Mouse (Mus musculus): ENCODE results near the gene Bcl2l15. TPM values are rescaled to one million over a fixed set of nuclear protein-coding genes. Genes with fewer than 3 reads are reported as not detected.
"Not testable (repeated sequence)": the region's sequence is repeated elsewhere in the genome, so short reads cannot be mapped to it uniquely, and the experiment has no call there.

Gene Bcl2l15
- polyA plus RNA-seq, 1 experiment from 2014 or later: 0.43 TPM

- ATAC-seq (replicated peaks; ENCODE audit: extremely low read depth, insufficient read depth, low FRiP score): no peak
- H3K4me3 ChIP-seq (ENCODE audit: low read length): no peak overlapping the region
- H3K36me3 ChIP-seq (ENCODE audit: control insufficient read depth, insufficient read depth): no peaks in the 10 kb centered on the region
- H3K27me3 ChIP-seq (ENCODE audit: control insufficient read depth, insufficient read depth, low read length): no peaks in the 10 kb centered on the region
- 0 out of 2 replicates have a peak, but pooled peaks cover 4% of the 10 kb centered on the region for H3K9me3 ChIP-seq (replicated peaks; ENCODE audit: control insufficient read depth, low read length)
- no peak overlapping the region for H3K4me2 ChIP-seq (ENCODE audit: low read depth, low read length)
- no peak overlapping the region for H3K27ac ChIP-seq (ENCODE audit: low read length)
- 87% methylated on average over 6 of the region's 6 CpGs for WGBS
- H3K4me1 ChIP-seq (ENCODE audit: control insufficient read depth, insufficient read depth, low read length): no peaks in the 10 kb centered on the region
- H3K9ac ChIP-seq (ENCODE audit: low read length): no peak overlapping the region
Observed at GRCm38 (mm10) chr3:103839711-103840110, 7.3 kb downstream of the Bcl2l15 start.

- H3K4me2 ChIP-seq (ENCODE audit: low read depth, low read length); H3K27me3 ChIP-seq (ENCODE audit: control insufficient read depth, insufficient read depth, low read length); H3K36me3 ChIP-seq (ENCODE audit: control insufficient read depth, insufficient read depth); H3K27ac ChIP-seq (ENCODE audit: low read length); H3K9me3 ChIP-seq (replicated peaks; ENCODE audit: control insufficient read depth, low read length); H3K9ac ChIP-seq (ENCODE audit: low read length); H3K4me3 ChIP-seq (ENCODE audit: low read length); H3K4me1 ChIP-seq (ENCODE audit: control insufficient read depth, insufficient read depth, low read length); ATAC-seq (replicated peaks; ENCODE audit: extremely low read depth, insufficient read depth, low FRiP score): not testable (repeated sequence)
- WGBS: 80% methylated on average over 3 of the region's 3 CpGs
Observed at GRCm38 (mm10) chr3:103840195-103840594, 7.8 kb downstream of the Bcl2l15 start.

DNA sequence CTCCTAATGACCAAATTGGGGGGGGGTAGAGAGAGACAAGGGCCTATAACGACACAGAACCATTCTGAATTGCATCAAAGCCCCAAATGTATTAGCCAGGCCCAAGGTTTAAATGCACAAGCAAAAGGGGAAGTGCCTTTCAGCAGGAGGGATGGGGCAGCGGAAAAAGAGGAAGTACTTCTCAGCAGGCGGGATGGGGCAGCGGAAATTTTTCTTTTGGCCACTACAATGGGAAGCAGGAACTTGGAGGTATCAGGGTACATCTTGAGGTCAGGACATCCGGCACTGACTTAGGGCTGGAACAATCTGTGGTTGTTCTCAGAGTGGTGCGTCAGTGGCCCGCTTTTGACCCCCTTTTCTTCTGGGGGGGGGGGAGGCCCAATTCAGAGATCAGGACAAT lies 8.5 kb downstream of the Bcl2l15 start:
- not testable (repeated sequence) for ATAC-seq (replicated peaks; ENCODE audit: extremely low read depth, insufficient read depth, low FRiP score); H3K4me1 ChIP-seq (ENCODE audit: control insufficient read depth, insufficient read depth, low read length); H3K4me2 ChIP-seq (ENCODE audit: low read depth, low read length); H3K27me3 ChIP-seq (ENCODE audit: control insufficient read depth, insufficient read depth, low read length); H3K27ac ChIP-seq (ENCODE audit: low read length); H3K4me3 ChIP-seq (ENCODE audit: low read length); H3K9me3 ChIP-seq (replicated peaks; ENCODE audit: control insufficient read depth, low read length); H3K9ac ChIP-seq (ENCODE audit: low read length); H3K36me3 ChIP-seq (ENCODE audit: control insufficient read depth, insufficient read depth)
- 91% methylated on average over 7 of the region's 7 CpGs for WGBS

DNA sequence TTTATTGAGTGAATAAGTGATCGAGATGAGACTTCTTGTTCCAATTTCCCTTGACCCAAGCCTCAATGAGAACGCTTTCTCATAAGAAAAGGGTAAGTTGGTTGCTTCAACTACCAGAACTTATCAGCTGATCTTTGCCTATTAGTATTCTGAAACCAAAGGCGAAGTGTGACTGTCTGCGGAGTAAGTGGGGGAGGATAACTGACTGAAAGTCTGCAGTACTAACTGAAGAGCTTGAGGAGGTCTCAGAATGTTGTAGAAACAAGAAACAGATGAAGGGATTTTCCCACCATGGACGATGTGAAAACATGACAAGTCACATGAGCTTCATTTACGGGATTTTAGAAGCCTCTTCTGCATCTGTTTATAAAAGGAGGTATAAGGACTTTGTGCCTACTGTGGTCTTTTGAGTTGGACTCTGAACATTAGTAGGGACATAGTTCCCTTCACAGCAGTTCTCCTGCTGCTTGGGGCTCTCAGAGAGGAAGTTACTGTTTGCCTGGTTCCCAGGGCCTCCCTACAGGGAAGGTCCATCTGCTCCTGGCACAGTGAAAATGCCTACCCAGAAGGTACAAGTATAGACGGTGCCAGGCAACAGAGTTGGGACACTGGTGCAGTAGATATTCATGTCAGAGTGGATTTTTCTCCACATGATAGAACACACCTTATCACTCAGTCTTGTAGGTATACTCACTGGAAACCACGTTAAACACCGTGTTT lies 18.4 kb downstream of the Bcl2l15 start:
- ATAC-seq (replicated peaks; ENCODE audit: extremely low read depth, insufficient read depth, low FRiP score): no peak

GRCm38 (mm10) chr3:103851481-103851880 lies 19.1 kb downstream of the Bcl2l15 start:
- H3K27me3 ChIP-seq (ENCODE audit: control insufficient read depth, insufficient read depth, low read length): no peaks in the 10 kb centered on the region
- 83% methylated on average over 6 of the region's 6 CpGs for WGBS
- no peaks in the 10 kb centered on the region for H3K4me1 ChIP-seq (ENCODE audit: control insufficient read depth, insufficient read depth, low read length)
- H3K9me3 ChIP-seq (replicated peaks; ENCODE audit: control insufficient read depth, low read length): no peaks in the 10 kb centered on the region
- ATAC-seq (replicated peaks; ENCODE audit: extremely low read depth, insufficient read depth, low FRiP score): no peak
- no peak overlapping the region for H3K27ac ChIP-seq (ENCODE audit: low read length)
- H3K4me2 ChIP-seq (ENCODE audit: low read depth, low read length): no peak overlapping the region
- H3K4me3 ChIP-seq (ENCODE audit: low read length): no peak overlapping the region
- H3K9ac ChIP-seq (ENCODE audit: low read length): no peak overlapping the region
- no peaks in the 10 kb centered on the region for H3K36me3 ChIP-seq (ENCODE audit: control insufficient read depth, insufficient read depth)

More for the DNA sequence above, 18.4 kb downstream of the Bcl2l15 start:
- H3K9ac ChIP-seq (ENCODE audit: low read length): no peak overlapping the region
- no peaks in the 10 kb centered on the region for H3K36me3 ChIP-seq (ENCODE audit: control insufficient read depth, insufficient read depth)
- WGBS: 67% methylated on average over 9 of the region's 9 CpGs
- H3K4me2 ChIP-seq (ENCODE audit: low read depth, low read length): no peak overlapping the region
- H3K4me1 ChIP-seq (ENCODE audit: control insufficient read depth, insufficient read depth, low read length): no peaks in the 10 kb centered on the region
- H3K27ac ChIP-seq (ENCODE audit: low read length): no peak overlapping the region
- no peak overlapping the region for H3K4me3 ChIP-seq (ENCODE audit: low read length)
- no peaks in the 10 kb centered on the region for H3K27me3 ChIP-seq (ENCODE audit: control insufficient read depth, insufficient read depth, low read length)
- no peaks in the 10 kb centered on the region for H3K9me3 ChIP-seq (replicated peaks; ENCODE audit: control insufficient read depth, low read length)

DNA sequence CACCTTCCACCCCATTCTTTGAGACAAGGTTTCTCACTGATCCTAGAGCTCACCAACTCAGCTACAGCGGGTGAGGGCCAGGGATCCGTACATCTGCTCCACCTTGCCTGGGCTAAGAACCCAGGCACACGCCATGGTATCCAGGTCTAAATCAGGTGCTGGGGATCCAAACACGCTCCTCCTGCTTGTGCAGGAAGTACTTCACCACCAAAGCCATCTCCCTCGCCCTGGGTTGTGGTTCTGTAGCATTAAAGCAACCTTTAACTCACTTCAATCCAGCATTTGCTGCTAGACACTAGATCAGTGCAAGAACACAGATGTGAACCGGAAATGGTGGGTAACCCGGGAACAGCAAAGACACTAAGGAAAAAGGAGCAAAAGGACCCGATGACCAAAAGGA lies 19.5 kb downstream of the Bcl2l15 start:
- Histone ChIP-seq H3K27me3 (ENCODE audit: control insufficient read depth, insufficient read depth, low read length) (no peaks in the 10 kb centered on the region), H3K36me3 (ENCODE audit: control insufficient read depth, insufficient read depth) (no peaks in the 10 kb centered on the region), H3K9me3 (replicated peaks; ENCODE audit: control insufficient read depth, low read length) (no peaks in the 10 kb centered on the region), H3K4me3 (ENCODE audit: low read length) (no peak overlapping the region), H3K4me2 (ENCODE audit: low read depth, low read length) (no peak overlapping the region), H3K4me1 (ENCODE audit: control insufficient read depth, insufficient read depth, low read length) (no peaks in the 10 kb centered on the region), H3K9ac (ENCODE audit: low read length) (no peak overlapping the region), H3K27ac (ENCODE audit: low read length) (no peak overlapping the region)
- ATAC-seq (replicated peaks; ENCODE audit: extremely low read depth, insufficient read depth, low FRiP score): no peak
- WGBS: 80% methylated on average over 8 of the region's 8 CpGs

DNA sequence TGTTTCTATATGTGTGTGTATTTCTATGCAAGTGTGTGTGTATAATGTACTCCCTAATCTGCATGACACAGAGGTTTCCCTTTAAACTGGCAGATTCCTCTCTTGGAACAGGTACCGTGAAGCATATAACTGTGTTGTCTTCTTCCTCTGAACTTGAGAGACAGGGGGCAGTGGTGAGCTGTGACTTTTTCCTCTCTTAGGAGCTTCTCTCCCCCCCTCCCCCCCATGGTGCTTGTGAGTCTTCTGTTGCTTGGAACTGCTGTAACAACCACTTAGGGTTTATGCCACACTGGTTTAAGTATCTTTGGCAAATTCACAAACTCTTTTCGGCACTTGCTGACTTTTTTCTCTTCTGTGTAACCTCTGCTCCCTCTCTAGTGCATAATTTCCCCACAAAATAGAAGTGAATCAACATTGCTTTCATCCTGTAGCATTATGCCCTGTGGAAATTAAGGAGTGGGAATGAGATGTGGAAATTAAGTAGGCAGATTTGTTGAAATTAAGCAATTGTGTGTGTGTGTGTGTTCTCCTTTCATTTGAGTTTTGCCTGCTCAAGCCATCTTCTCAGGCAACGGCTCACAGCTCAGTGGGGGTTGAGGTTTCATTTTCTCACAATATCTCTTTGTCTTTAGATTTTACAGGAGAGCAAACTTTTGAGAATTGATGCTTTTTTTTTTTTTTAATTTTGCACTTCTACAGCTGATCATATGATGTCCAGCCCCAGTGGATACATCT lies 20.3 kb downstream of the Bcl2l15 start:
- no peaks in the 10 kb centered on the region for H3K36me3 ChIP-seq (ENCODE audit: control insufficient read depth, insufficient read depth)
- no peak overlapping the region for H3K4me3 ChIP-seq (ENCODE audit: low read length)
- H3K27me3 ChIP-seq (ENCODE audit: control insufficient read depth, insufficient read depth, low read length): no peaks in the 10 kb centered on the region
- 50% methylated on average over 3 of the region's 3 CpGs for WGBS
- no peak overlapping the region for H3K27ac ChIP-seq (ENCODE audit: low read length)
- no peak overlapping the region for H3K9ac ChIP-seq (ENCODE audit: low read length)
- no peaks in the 10 kb centered on the region for H3K9me3 ChIP-seq (replicated peaks; ENCODE audit: control insufficient read depth, low read length)
- H3K4me1 ChIP-seq (ENCODE audit: control insufficient read depth, insufficient read depth, low read length): no peaks in the 10 kb centered on the region
- no peak overlapping the region for H3K4me2 ChIP-seq (ENCODE audit: low read depth, low read length)
- peak; percentile 32; the same call in 1 of the 2 replicates for ATAC-seq (replicated peaks; ENCODE audit: extremely low read depth, insufficient read depth, low FRiP score)

DNA sequence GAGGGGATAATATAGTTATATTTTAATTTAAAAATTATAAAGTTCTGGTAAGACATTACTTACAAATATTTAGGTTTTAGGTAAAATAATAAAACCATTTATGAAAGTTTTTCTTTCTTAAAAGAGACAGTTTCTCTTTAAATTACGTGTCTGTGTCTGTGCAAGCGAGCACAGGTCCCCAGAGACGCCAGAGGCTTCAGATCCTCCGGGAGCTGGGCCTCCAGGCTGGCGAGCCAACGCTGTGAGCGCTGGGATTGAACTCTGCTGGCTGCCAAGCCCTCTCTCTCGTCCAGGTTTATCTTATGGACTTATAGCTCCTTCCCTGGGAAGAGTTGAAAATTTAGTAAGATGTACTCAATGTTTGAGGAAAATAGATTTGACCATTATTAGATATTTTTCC lies 21.4 kb downstream of the Bcl2l15 start:
- no peaks in the 10 kb centered on the region for H3K36me3 ChIP-seq (ENCODE audit: control insufficient read depth, insufficient read depth)
- no peak for ATAC-seq (replicated peaks; ENCODE audit: extremely low read depth, insufficient read depth, low FRiP score)
- no peaks in the 10 kb centered on the region for H3K9me3 ChIP-seq (replicated peaks; ENCODE audit: control insufficient read depth, low read length)
- no peak overlapping the region for H3K27ac ChIP-seq (ENCODE audit: low read length)
- WGBS: 51% methylated on average over 8 of the region's 8 CpGs
- no peak overlapping the region for H3K9ac ChIP-seq (ENCODE audit: low read length)
- no peaks in the 10 kb centered on the region for H3K27me3 ChIP-seq (ENCODE audit: control insufficient read depth, insufficient read depth, low read length)
- H3K4me2 ChIP-seq (ENCODE audit: low read depth, low read length): no peak overlapping the region
- H3K4me1 ChIP-seq (ENCODE audit: control insufficient read depth, insufficient read depth, low read length): no peaks in the 10 kb centered on the region
- H3K4me3 ChIP-seq (ENCODE audit: low read length): no peak overlapping the region

GRCm38 (mm10) chr3:103857036-103857805 lies 24.8 kb downstream of the Bcl2l15 start:
- no peak for ATAC-seq (replicated peaks; ENCODE audit: extremely low read depth, insufficient read depth, low FRiP score)
- whole genome bisulfite sequencing: 81% methylated on average over 7 of the region's 7 CpGs
- no peaks in the 10 kb centered on the region for H3K27me3 ChIP-seq (ENCODE audit: control insufficient read depth, insufficient read depth, low read length)
- no peaks in the 10 kb centered on the region for H3K36me3 ChIP-seq (ENCODE audit: control insufficient read depth, insufficient read depth)
- no peaks in the 10 kb centered on the region for H3K9me3 ChIP-seq (replicated peaks; ENCODE audit: control insufficient read depth, low read length)
- no peak overlapping the region for H3K9ac ChIP-seq (ENCODE audit: low read length)
- no peak overlapping the region for H3K4me2 ChIP-seq (ENCODE audit: low read depth, low read length)
- peaks cover 9% of the 10 kb centered on the region for H3K4me1 ChIP-seq (ENCODE audit: control insufficient read depth, insufficient read depth, low read length)
- no peak overlapping the region for H3K27ac ChIP-seq (ENCODE audit: low read length)
- no peak overlapping the region for H3K4me3 ChIP-seq (ENCODE audit: low read length)
